Mouse (Mus musculus) olfactory bulb, adult 2 months (tissue): ENCODE data around the gene Trmt1.

Source experiments
- CTCF ChIP-seq: fragments of 200-500 bp; IDR thresholded peaks from 2 replicates; pipeline ENCODE4 v1.5.1; 2012; ENCODE audit warnings: low read depth, mild to moderate bottlenecking, low read length, moderate library complexity; ENCODE audit not compliant: insufficient read depth
- POLR2A ChIP-seq: fragments of 200-500 bp; IDR thresholded peaks from 2 replicates; pipeline ENCODE4 v1.6.1; 2012; ENCODE audit warnings: mild to moderate bottlenecking, low read depth, low read length, moderate library complexity; ENCODE audit not compliant: insufficient read depth

- TF ChIP-seq CTCF (no peak), POLR2A (no peak)
Measured at GRCm38 (mm10) chr8:84643019-84643418, 43.1 kb upstream of the Trmt1 start.
